Mouse (Mus musculus) 416B (cell line): ENCODE measurements at regions not wholly inside any gene's neighbourhood (a gene's known extent, or its start where the extent isn't known, plus 50 kb on each side); places are given as distances from the start of the nearest gene placed in this dataset.

Experiments
- DNase-seq: peaks from one replicate; pipeline ENCODE4 v3.0.0; 2011; ENCODE audit warnings: low read depth

DNA sequence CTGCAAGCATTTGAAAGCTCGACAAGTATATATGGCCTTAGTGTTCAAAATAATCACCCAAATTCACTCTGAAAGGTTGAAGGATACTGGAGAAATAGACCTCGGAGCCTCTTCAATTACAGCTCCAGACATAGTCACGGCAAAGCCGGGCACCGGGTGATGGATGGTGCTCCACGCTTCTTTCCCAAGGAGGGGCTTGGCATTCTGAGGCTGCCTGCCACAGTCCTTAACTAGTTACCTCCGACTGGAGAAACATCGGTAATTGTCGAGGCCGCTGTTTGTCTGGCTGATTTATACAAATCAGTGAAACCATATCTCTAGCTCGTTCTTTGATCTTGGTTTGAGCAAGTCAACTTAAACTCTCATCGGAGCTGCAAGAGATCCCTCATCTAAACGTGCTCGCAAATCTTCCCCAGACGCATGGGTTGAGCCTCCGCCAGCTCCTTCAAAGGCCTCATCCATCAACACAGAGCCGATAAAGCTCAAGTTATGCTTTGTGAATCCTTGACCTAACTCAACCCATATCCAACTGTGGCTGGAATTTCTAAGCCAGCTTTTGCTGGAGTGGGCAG is 145.4 kb upstream of the Stx16 start:
- DNase-seq = no peak

DNA sequence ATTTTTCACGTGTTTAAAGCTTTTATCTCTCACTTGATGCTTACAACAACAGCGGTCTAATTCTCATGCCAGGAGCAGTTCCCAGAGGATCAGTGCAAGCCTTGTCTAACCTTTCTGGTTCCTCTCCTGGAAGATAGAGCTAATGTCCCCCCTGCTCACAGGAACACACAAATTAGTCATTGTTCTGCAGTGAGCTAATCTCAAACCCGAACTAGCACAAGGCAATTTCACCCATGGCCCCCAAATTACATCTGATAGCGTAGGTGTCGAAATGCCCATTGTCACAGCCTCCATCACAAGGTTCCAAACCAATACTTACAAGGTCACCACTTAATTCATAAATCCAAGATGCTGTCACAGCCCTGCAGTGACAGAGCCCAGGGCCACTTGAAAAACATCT is 140.4 kb upstream of the Stx16 start:
- no peak for DNase-seq

DNA sequence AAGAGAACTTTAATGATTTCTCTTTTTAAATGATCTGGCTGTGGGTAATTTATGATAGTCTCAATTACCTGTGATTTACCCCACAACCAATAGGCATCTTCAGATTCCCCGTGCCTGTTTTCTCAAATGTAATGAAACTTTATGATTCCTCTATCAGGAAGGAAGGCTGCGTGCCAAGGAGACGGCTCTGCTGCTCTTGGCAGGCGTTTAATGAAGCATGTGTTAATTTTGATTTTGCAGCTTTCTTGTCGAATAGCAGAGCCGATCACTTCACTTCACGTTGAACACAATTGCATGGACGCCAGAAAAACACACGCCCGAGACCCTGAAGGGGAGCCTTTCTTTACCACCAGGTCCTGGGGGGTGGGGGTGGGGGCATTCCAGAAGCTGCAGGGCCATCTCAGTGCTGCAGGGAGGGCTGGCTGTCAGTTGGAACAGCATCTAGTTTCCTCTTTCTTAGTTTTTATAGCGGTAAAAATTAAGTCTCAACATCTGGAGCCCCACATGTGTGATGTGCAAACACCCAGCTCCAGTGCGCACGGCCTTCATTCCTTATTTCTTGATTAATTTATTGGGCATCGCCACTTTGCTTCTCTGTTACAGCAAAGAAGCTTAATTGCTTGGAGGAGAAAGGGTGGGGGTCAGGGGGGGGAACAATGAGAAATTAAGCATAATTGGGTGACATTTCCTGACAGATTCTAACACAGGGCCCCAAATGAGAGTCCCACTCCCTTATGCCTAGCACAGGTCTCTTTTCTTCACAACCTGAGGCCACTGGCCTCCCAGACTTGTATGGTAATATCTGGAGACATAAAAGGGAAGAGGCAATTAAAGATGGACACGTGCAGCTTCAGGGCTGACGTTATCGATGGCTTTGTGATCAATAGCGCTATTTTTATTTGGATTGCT is 138.3 kb upstream of the Stx16 start:
- no peak for DNase-seq

DNA sequence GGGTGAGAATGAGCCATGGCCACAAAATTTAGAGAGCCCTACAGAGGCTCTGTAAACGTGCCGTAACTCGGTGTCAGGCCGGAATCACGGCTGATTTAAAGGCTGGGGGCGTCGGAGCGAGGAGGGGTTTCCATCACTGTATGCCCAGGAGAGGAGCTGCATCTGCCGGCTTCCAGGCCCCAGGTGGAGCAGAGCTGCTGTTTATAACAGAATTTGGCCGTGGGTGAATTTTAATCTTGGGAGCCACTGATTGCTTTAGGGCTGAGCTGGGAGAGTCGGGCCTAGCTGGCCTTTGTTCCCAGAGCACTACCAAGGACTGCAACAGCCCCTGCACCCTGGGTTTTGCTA is 137.7 kb upstream of the Stx16 start:
- no peak for DNase-seq

DNA sequence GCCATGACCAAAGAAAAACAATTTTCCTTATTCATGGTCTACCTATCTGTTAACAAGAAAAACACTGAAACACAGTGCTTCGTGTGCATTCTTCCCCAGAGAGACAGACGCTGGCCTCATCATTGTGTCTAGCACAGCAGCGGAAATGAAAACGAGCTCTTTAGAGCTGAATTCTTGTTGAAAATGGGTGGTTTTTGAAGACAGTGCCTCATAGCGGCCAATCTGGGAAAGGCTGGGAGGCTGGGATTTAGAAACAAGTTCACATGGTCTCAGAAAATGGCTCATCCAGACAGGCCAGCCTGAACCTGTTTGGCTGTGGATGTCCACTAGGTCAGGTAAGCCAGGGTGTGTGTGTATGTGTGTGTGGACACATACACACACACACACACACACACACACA is 130.7 kb upstream of the Stx16 start:
- DNase-seq = peak; percentile 10

DNA sequence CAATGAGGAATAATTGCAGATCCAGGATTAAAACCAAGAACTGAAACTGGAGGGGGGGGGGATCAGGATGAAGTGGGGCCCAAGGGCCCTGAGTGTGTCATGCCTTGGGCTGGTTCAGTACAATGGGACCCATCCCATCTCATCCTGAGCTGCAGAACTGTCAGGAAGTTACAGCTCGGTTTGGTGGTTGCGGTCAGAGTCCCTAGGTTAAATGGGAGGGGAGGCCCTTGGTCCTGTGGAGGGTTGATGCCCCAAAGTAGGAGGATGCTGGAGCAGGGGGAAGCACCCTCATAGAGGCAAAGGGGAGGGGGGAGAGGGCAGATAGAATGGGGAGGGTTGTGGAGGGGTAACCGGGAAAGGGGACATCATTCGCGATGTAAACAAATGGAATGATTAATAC is 127.5 kb upstream of the Stx16 start:
- DNase-seq = no peak

DNA sequence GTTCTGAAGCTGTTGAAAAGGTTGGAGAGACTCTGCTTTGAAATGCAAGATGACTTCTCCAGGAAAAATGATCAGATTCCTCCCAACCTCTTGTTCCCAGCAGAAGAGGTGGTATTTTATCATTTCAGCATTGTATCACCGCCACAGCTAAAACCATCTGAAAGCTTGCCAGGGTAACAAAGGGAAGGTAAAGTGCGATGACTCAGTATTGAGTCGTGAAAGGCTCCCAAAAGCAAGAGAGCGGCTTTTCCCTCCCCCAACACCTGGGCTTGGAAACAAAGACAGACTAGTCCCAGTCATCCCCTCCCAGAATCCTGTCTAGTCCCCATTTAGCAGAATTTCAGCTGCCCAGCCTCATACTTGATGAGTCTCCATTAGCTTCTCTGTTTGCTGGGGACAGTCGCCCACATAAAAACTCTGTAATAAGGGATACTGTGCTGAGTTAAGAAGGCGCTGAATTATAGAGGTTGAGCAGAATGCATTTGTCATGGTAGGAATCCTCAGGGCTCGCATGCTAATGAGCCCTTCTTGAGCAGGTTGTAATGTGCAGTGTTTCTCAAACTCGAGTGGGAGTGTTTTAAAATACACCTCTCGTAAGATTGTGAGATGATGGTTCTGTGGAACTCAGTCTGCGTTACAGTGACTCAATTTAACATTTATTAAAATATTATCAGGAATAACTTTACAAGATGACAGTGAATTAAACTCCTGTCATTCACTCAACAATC is 125.8 kb upstream of the Stx16 start:
- no peak for DNase-seq

DNA sequence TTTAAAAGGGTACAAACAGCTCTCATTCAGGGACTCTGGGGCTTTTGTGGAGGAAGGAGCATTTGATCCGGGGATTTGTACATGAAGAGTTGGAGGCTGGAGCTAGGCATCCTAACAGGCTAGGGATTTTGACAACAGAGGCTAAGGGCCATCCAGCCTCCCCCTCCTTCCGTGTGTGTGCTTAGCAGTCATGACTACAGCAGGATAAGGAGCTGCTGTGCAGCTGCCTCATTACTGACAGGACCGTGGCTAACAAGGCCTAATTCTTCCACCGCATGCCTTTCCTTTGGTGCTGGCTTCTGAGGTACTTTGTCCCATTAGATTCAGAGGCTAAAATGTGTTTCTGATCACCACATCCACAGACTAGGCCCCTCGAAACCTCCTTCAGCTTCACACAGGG is 110.0 kb upstream of the Stx16 start:
- no peak for DNase-seq

DNA sequence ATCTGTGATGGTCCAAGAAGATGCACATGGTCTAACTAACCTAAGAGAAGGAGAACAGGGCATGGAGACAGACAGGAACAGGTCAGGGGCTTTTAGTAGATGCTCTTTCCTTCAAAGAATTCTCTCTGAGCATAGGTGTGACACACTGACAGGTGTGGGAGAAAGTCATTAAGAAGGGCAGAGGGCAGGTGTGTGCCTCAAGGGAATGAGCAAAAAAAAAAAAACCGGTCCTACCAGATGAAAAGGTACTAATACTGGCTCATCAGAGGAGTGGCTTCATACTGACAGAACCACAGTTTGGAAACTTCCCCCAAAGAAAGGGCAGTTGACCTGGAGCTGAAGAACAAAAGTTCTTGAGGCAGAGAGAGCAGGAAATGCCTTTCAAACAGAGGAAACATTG is 105.3 kb upstream of the Stx16 start:
- DNase-seq = no peak

DNA sequence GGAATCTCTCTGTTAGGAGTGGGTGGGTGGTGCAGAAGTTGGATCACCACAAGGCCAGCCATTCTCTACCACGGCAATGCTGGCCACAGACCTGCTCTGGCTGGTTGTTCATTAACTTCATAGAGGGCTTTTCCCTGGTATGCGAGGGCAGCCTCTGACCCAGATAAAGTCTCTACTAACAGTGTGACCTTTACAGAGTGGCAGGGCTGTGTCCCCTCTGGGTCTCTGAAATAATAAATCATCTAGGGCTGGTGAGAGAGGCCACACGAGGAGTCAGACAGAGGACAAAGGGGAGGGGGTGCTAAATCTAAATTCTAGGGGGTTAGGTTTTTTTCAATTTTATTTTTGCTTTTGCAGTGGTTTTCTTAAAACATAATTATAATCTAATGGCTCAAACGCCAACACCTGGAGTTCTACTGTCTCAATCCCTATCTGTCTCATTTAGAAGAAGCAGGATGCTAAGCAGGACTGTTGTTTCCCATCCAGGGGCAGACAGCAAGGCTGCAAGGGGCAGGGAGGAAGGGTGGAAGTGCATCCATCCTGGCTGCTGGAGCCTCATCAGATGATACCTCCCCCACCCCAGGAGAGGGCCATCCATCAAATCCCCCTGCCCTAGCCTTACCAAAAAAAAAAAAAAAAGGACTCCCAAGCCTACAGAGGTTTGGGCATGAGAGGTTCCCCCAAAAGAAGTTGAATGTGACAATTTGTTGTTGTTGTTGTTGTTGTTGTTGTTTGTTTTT is 99.6 kb upstream of the Stx16 start:
- no peak for DNase-seq

DNA sequence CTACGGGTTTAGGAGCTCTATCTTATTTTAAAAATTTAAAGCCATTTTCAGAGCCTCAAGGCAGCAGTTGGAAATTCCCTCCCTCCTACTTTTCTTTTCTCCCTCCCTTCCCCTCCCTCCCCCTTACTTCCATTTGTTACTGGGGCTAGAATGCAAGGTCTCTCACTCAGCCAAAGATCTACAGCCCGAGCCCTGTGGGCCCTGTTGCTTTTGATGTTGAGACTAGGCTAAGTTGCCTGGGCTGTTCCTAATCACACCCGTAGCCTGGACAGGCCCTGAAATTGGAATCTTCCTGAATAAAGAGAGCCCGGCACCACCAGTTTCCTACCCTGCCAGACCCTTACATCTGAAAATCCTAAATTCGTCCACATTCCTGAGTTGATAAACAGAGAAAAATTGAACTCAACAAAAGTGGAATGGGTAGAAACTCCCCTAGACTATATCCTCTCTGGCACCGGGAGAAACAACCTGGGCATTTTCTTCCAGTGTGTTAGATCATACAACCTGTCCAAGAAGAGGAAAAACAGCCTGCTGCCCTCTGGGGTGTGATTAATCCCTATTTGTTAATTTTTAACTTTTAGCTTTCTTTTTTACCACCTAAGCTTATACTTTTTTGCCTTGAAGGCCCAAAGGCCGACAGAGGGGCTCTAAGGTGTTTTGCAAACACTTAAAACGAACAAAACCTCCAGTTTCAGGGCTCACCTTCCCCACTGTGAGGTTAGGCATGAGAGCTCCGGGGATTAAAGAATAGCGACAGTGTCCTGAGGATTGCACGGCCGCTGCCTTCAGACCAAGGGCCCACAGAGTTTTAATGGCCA is 98.7 kb upstream of the Stx16 start:
- no peak for DNase-seq

DNA sequence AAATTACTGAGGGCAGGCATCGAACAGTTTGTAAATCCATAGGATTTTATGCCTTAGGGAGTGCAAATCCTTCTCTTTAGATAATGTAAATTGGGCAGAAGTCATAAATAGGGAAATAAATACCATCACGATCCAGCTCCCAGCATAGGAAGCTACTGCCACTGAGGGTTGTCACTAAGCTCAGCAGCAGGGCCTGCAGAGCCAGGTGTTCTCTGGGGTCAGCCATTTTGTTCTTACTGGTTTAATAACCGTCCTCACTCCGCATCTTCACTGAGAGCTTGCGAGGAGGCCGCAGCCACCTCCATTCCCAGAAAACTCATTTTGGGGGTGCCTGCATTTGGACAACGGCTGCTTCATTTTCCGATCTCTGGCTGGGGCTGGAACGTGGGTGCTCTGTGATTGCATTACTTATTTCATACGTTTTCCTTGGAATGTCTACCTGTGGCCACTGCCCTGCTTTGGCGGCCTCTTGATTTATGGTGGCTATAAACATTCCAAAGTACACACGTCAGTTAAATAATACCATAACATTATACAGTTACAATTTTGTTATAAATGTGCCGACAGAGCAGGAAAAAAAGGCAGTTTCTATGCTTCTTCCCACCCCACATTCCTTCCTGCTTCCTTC is 97.9 kb upstream of the Stx16 start:
- no peak for DNase-seq

DNA sequence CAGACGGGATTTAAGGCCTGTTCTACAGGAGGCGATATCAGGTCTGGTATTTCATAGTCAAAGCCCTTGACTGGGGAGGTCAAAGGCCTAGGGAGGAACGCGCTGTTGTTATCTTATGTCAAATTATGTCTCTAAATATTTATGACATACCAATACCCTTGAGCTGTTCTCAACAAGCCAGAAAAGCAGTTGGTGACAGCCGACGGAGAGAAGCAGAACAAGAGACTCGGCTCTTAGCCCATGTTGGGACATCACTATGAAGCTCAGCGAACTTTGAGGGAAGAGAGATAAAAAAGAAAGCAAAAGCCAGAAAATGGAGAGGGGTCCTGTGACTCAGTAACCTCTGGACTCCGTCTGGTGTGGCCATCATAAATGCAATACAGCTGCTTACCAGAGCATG is 95.1 kb upstream of the Stx16 start:
- no peak for DNase-seq

DNA sequence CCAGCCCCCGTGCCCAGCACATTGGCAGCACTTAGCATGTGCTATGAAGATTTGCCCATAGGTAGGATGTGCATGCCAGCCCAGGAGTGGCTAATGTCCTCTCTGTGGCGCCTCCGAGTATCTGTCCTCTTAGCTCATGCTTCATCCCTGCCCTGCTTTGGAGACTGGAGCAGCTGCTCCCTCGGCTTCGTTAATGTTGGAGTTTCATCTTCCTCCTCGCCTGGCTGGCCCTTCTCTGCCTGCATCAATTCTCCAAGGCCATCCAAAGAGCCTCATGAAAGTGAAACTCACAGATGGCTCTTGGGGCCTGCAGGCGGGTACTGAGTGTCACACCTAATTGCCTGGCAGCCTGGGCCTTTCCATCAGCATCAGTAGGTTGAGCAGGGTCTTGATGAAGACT is 88.6 kb upstream of the Stx16 start:
- DNase-seq = no peak

DNA sequence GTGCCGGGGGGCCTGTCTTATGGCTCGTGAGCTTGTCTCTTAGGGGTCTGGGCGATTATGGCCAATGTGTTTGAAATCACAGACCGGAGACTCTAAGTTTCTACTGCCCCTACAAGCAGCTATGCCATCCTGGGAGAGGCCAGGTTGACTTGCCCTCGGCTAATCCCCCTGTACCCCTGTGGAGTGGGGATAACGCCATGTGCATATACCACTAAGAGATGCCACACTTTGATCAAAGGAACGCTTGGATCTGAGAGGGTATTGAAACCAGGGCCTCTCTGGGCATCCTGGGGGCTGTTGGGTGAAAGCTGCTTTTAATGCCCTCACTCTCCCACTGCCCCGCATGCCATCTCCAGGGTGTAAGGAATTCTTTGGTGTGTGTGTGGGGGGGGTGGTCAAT is 88.2 kb upstream of the Stx16 start:
- no peak for DNase-seq

DNA sequence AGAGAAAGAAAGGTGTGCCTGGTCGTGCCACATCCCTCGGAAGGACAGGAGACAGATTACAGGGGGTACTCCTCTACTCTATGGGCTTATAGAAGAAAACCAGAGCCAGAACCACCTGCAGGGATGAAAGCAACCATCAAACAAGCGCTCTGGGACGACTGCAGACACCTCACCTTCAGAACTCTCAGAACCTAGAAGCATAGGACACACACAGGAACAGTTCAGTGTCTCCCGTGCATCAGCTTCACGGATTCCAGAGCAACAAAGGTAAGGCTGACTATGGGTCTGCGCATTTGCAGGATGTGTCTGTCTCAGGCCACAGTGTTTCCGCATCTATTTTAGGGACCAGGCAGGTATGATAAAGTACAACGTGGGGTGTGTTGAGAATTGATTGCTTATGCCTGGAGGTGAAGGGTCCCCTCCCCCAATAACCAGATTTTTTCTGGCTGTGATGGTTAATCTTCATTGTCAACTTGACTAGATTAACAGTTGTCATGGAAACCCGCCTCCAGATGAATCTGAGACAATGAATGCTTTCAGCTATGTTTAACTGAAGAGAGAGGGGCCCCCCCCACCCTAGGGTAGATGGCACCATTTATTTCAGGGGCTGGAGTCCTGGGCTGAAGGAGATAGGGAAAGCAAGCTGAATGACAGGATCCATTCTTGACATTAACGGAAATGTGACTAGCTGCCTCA is 87.3 kb upstream of the Stx16 start:
- DNase-seq = no peak

DNA sequence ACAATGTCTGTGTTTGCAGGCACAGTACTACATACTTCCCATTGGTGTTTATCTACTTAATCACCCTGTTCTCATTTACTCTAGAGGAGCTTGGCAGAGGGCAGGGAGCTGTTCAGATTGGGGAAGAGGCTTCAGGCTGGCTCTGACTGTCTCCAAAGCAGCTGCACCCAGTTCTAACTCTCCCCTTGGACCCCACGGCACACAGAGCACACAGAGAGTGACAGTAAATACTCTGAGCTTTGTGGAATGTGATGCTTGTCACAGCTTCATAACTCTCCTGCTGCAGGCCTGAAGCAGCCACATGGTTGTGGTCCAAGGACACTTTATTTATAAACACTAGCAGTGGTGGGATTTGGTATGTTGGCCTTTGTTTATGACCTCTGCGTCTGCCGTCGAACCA is 85.4 kb upstream of the Stx16 start:
- no peak for DNase-seq

DNA sequence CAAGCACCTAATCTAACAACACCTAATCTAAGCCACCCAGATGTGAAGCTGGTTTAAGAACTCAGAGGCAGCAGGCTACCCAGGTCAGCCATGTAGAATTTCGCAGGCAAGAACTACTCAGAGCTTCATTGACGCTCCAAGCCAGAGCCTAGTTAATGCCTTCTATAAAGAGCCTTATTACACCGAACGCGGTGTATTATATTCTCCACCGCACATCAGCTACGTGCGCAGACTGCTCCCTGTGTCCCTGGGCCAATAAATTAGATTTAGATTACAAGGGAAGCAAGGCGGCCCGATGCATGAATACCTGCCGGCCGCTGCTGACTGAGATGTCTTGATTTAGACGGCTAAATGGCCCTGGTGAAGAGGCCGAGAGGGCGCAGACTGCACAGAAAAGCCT is 84.7 kb upstream of the Stx16 start:
- no peak for DNase-seq

DNA sequence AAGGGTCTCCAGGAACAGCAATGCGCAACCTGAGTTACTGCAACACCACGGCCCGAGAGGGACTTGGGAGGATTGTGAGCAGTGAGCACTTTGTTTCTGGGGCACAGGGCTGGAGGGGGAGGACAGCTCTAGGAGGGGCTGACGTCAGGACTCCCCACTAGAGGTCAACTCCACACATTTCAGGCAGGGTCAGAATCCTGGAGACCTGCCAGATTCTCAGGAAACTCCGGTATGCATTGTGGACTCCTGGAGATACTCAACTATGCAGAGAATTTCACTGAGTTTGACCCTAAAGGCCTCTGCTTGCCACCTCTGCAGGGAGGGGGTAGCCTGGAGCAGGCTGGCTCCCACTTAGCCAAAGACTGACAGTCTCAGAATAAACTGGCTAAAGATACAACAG is 84.1 kb upstream of the Stx16 start:
- DNase-seq = no peak

DNA sequence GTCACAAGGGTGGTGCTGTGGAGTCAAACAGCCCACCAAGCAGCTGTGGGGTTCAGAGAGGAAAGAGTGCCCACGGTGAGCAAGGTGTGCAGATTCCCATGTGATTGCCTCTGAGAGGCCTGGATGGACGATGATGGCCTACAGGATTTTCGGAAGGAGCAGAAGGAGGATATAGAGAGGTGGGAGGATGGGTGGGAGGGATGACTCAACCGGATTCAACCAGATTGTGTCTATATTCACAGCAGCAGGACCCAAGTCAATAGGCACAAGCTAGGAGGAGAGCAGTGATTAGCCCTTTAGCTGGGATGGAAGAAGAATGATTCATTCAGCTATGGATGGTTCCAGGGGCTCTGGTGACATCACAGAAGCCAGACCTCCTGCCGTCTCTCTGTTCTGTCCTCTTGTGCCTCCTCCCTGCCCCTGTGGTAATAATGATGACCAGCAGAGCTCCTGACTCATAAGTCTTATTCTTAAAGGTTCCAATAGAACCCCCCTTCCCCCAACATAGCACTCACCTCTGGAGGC is 82.6 kb upstream of the Stx16 start:
- DNase-seq = no peak
